In the genomic region with DNA sequence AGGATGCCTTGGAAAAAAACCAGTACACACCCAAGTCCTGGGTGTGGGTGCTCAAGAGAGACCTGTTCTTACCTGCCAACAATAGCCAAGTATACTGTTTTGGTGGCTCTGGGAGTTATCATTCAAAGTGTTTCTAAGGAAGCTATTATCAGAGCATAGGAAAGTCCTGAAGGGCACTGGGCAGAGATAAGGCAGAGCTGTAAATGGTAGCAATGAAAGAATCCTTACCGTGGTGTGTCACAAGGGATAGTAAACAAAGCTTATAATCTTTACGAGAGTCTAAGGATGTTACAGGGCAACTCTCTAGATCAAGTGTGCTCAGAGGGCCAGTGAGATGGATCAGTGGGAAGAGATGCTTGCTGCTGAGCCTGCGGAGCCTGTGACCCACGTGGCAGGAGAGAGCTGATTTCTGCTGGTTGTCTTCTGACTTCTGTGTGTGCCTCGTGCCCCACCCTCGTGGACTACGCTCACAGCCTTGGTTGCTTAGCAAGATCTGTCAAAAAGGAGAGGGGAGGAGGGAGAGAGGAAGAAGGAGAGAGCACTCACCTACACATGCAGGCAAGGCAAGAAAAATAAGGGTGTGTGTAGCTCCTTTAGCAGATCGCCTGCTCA, we compare ENCODE assay signal across 18 mouse cellular contexts. TPM values are rescaled to one million over a fixed set of nuclear protein-coding genes. Genes with fewer than 3 reads are reported as not detected.
DNase-seq lines count a peak whose midpoint lies in the region; ATAC-seq and TF ChIP-seq lines count a peak whose summit lies in the region.
"Had no signal": no experiment of that assay in that cellular context is flagged by ENCODE, and none has a peak within 500 bp of the region (broad histone marks: within the 10 kb centered on the region; RNA-seq: fewer than 3 reads in every experiment).

No protein-coding gene starts in this region.

- TF ChIP-seq EP300 in ES-Bruce4 (IDR thresholded peaks at IDR 0.05; ENCODE audit: insufficient read depth, low read depth, low read length), result no peak

- TF ChIP-seq POLR2A in liver, adult 2 months (IDR thresholded peaks at IDR 0.05; ENCODE audit: extremely low read depth, insufficient read depth, low read length), result no peak
- TF ChIP-seq POLR2A in ES-Bruce4 (IDR thresholded peaks at IDR 0.05; ENCODE audit: insufficient read depth, low read length), result no peak

- no peaks in the 10 kb centered on the region for H3K27me3 ChIP-seq in liver, adult 2 months (ENCODE audit: control insufficient read depth, insufficient read depth, low read length)
- no peaks in the 10 kb centered on the region for H3K27me3 ChIP-seq in ES-Bruce4 (ENCODE audit: control insufficient read depth, insufficient read depth, low read length, poor library complexity, severe bottlenecking)
- H3K27me3 ChIP-seq in stomach, embryonic 14.5 days (ENCODE audit: control insufficient read depth, insufficient read depth, low read length), result no peaks in the 10 kb centered on the region

- no peak overlapping the region for H3K9ac ChIP-seq in liver, adult 2 months (ENCODE audit: low read depth, low read length)
- no peak overlapping the region for H3K9ac ChIP-seq in ES-Bruce4 (ENCODE audit: low read depth, poor library complexity, severe bottlenecking)
- H3K9ac ChIP-seq in stomach, embryonic 14.5 days (replicated peaks; ENCODE audit: low read depth, low read length), result no peak overlapping the region

- intact Hi-C loops in heart, postnatal 36 days (cut with DNase I), result no loop called here

- no peak for TF ChIP-seq CTCF in liver, adult 2 months (IDR thresholded peaks at IDR 0.05; ENCODE audit: low read depth, low read length)
- TF ChIP-seq CTCF in ES-Bruce4 (IDR thresholded peaks at IDR 0.05; ENCODE audit: low read depth, low read length), result no peak

- no peak overlapping the region for H3K4me3 ChIP-seq in liver, adult 2 months (ENCODE audit: insufficient read depth, low read depth, low read length)
- H3K4me3 ChIP-seq in ES-Bruce4 (ENCODE audit: low read depth, low read length), result no peak overlapping the region
- no peak overlapping the region for H3K4me3 ChIP-seq in stomach, embryonic 14.5 days (ENCODE audit: low read depth, low read length)

- H3K79me2 ChIP-seq in liver, adult 2 months (ENCODE audit: control insufficient read depth, insufficient read depth, low read length), result no peaks in the 10 kb centered on the region

- DNase-seq in liver, adult 2 months (ENCODE audit: extremely low read depth, low read depth, low spot score), result no peak
- no peak for DNase-seq in liver
- no peak for DNase-seq in embryo, embryonic 11 days
- DNase-seq in heart, postnatal 36 days, result no peak
- no peak for DNase-seq in urinary bladder, postnatal 4 days (ENCODE audit: low spot score in 2 of 2)
- DNase-seq: kidney, postnatal 4 days; right cerebral cortex, postnatal 14 days had no signal

- peaks cover 14% of the 10 kb centered on the region for H3K4me1 ChIP-seq in liver, adult 2 months (ENCODE audit: control insufficient read depth, insufficient read depth, low read length)
- H3K4me1 ChIP-seq in ES-Bruce4 (ENCODE audit: control insufficient read depth, insufficient read depth, low read length), result peaks cover 17% of the 10 kb centered on the region
- H3K4me1 ChIP-seq in stomach, embryonic 14.5 days (ENCODE audit: control insufficient read depth, insufficient read depth, low read length), result 0 out of 2 replicates have a peak, but pooled peaks cover 5% of the 10 kb centered on the region

- peak; percentile 41 for ATAC-seq in inflammation-experienced regulatory T-cells, adult 6 months
- ATAC-seq in stomach, embryonic 14.5 days (ENCODE audit: insufficient number of reproducible peaks, insufficient read depth, low FRiP score, low read depth), result peak; percentile 62; the same call in 1 of the 2 replicates
- ATAC-seq: hindbrain, postnatal 0 days had no signal

- no peak overlapping the region for H3K4me2 ChIP-seq in stomach, embryonic 14.5 days (replicated peaks; ENCODE audit: low read depth, low read length)

- H3K36me3 ChIP-seq in liver, adult 2 months (ENCODE audit: control insufficient read depth, insufficient read depth, low read length), result peaks cover 20% of the 10 kb centered on the region
- peaks cover 18% of the 10 kb centered on the region for H3K36me3 ChIP-seq in ES-Bruce4 (ENCODE audit: control insufficient read depth, insufficient read depth, low read length, poor library complexity, severe bottlenecking)
- peaks cover 5% of the 10 kb centered on the region for H3K36me3 ChIP-seq in stomach, embryonic 14.5 days (ENCODE audit: control insufficient read depth, insufficient read depth, low read length)

- H3K27ac ChIP-seq in liver, adult 2 months (replicated peaks; ENCODE audit: insufficient read depth, low read depth, low read length), result 0 out of 2 replicates have a peak overlapping the region, but pooled peaks have one; percentile 5
- peak overlapping the region; percentile 78 for H3K27ac ChIP-seq in ES-Bruce4 (ENCODE audit: insufficient read depth, low read length)
- no peak overlapping the region; the same call in 1 of the 2 replicates for H3K27ac ChIP-seq in stomach, embryonic 14.5 days (ENCODE audit: low read length)
- H3K27ac ChIP-seq: hindbrain, postnatal 0 days had no signal

- H3K9me3 ChIP-seq in ES-Bruce4 (replicated peaks; ENCODE audit: control insufficient read depth, insufficient read depth, low read length, poor library complexity, severe bottlenecking), result no peaks in the 10 kb centered on the region
- no peaks in the 10 kb centered on the region for H3K9me3 ChIP-seq in stomach, embryonic 14.5 days (ENCODE audit: control insufficient read depth, low read depth, low read length)

- WGBS in liver, adult 2 months, result 63% methylated on average over 8 of the region's 8 CpGs
- 51% methylated on average over 8 of the region's 8 CpGs for WGBS in stomach, embryonic 14.5 days

RNA-seq across cellular contexts. Expression of a gene that starts 23.1 kb away (rescaled TPM):
- 16.2 and 24.1 TPM in 2 replicates for total RNA-seq in liver, adult 2 months (2014; rRNA removed)
- polyA plus RNA-seq in liver, adult 2 months (2012; rRNA removed), result 29.3 and 32.1 TPM in 2 replicates
- polyA plus RNA-seq in ES-Bruce4 (2011; ENCODE audit: insufficient read depth, insufficient read length, low read depth, missing spikeins), result 47.3 and 49.9 TPM in 2 replicates
- polyA plus RNA-seq in inflammation-experienced regulatory T-cells, adult 6 months (2017; shearing (Covaris generic)), result 10 to 100 TPM in 2 of 3 experiments, 1 to 10 TPM in 1; 9.6 to 11.3 (median 10.1) TPM
- 22.2 and 22.9 TPM in 2 replicates for polyA plus RNA-seq in stomach, embryonic 14.5 days (2014; fragmentation: Nextera tagmentation; extraction: Ambion mirVana)
- 10 to 100 TPM; 23.1 to 27.3 TPM for total RNA-seq in heart, postnatal 36 days (2021)

RNA-seq across cellular contexts. Expression of a gene that starts 44.4 kb away (rescaled TPM):
- 0.74 and 1.1 TPM in 2 replicates for total RNA-seq in liver, adult 2 months (2014; rRNA removed)
- 0.49 and 0.69 TPM in 2 replicates for polyA plus RNA-seq in liver, adult 2 months (2012; rRNA removed)
- polyA plus RNA-seq in ES-Bruce4 (2011; ENCODE audit: insufficient read depth, insufficient read length, low read depth, missing spikeins), result 11.3 and 12.8 TPM in 2 replicates
- 1 to 10 TPM; 3.8 to 7.0 (median 3.9) TPM for polyA plus RNA-seq in inflammation-experienced regulatory T-cells, adult 6 months (2017; shearing (Covaris generic))
- polyA plus RNA-seq in stomach, embryonic 14.5 days (2014; fragmentation: Nextera tagmentation; extraction: Ambion mirVana), result 5.0 and 5.2 TPM in 2 replicates
- total RNA-seq in heart, postnatal 36 days (2021), result 10 to 100 TPM in 1 of 2 experiments, 1 to 10 TPM in 1; 10.0 to 14.3 TPM

RNA-seq across cellular contexts. Expression of a gene that starts 51.4 kb away (rescaled TPM):
- not detected in 2 replicates for total RNA-seq in liver, adult 2 months (2014; rRNA removed)
- polyA plus RNA-seq in liver, adult 2 months (2012; rRNA removed), result not detected in 2 replicates
- polyA plus RNA-seq in ES-Bruce4 (2011; ENCODE audit: insufficient read depth, insufficient read length, low read depth, missing spikeins), result not detected in 2 replicates
- not detected for polyA plus RNA-seq in inflammation-experienced regulatory T-cells, adult 6 months (2017; shearing (Covaris generic))
- polyA plus RNA-seq in stomach, embryonic 14.5 days (2014; fragmentation: Nextera tagmentation; extraction: Ambion mirVana), result 2.4 and 3.4 TPM in 2 replicates
- total RNA-seq in heart, postnatal 36 days (2021), result not detected
- total RNA-seq: adrenal gland, postnatal 10 days; common myeloid progenitor, adult 5-6 weeks; hindbrain, postnatal 0 days; left cerebral cortex, postnatal 10 days; megakaryocyte progenitor cell, adult 5-6 weeks; monocyte, adult 5-6 weeks had no signal
- polyA plus RNA-seq: heart, postnatal 0 days had no signal

RNA-seq across cellular contexts. Expression of a gene that starts 52.2 kb away (rescaled TPM):
- 2.6 and 2.7 TPM in 2 replicates for total RNA-seq in liver, adult 2 months (2014; rRNA removed)
- polyA plus RNA-seq in liver, adult 2 months (2012; rRNA removed), result 1.6 and 2.7 TPM in 2 replicates
- polyA plus RNA-seq in ES-Bruce4 (2011; ENCODE audit: insufficient read depth, insufficient read length, low read depth, missing spikeins), result 32.7 and 33.5 TPM in 2 replicates
- 1 to 10 TPM; 5.3 to 8.3 (median 7.7) TPM for polyA plus RNA-seq in inflammation-experienced regulatory T-cells, adult 6 months (2017; shearing (Covaris generic))
- 11.2 TPM in 2 replicates for polyA plus RNA-seq in stomach, embryonic 14.5 days (2014; fragmentation: Nextera tagmentation; extraction: Ambion mirVana)
- 1 to 10 TPM; 4.9 TPM for total RNA-seq in heart, postnatal 36 days (2021)

RNA-seq across cellular contexts. Expression of a gene that starts 55.5 kb away (rescaled TPM):
- total RNA-seq in liver, adult 2 months (2014; rRNA removed), result not detected in 2 replicates
- 1.2 TPM in 1 of 2 replicates, not detected in the other for polyA plus RNA-seq in liver, adult 2 months (2012; rRNA removed)
- 12.6 and 13.8 TPM in 2 replicates for polyA plus RNA-seq in ES-Bruce4 (2011; ENCODE audit: insufficient read depth, insufficient read length, low read depth, missing spikeins)
- 1 to 10 TPM in 1 of 3 experiments, not detected in 2; 1.8 TPM for polyA plus RNA-seq in inflammation-experienced regulatory T-cells, adult 6 months (2017; shearing (Covaris generic))
- polyA plus RNA-seq in stomach, embryonic 14.5 days (2014; fragmentation: Nextera tagmentation; extraction: Ambion mirVana), result not detected in 2 replicates
- total RNA-seq in heart, postnatal 36 days (2021), result not detected
- total RNA-seq: adrenal gland, postnatal 10 days; common myeloid progenitor, adult 5-6 weeks; hindbrain, postnatal 0 days; left cerebral cortex, postnatal 10 days; megakaryocyte progenitor cell, adult 5-6 weeks; monocyte, adult 5-6 weeks had no signal
- polyA plus RNA-seq: heart, postnatal 0 days; hindbrain, postnatal 0 days; liver, embryonic 16.5 days had no signal
